Mouse (Mus musculus) hindbrain, embryonic 13.5 days (tissue): ENCODE data around the gene Phf3. TPM values are rescaled to one million over a fixed set of nuclear protein-coding genes. Genes with fewer than 3 reads are reported as not detected.
A peak's percentile ranks its signal among the peaks of the same experiment; 100 is the strongest.

Source experiments
- ATAC-seq: fragments of 200-750 bp; cut with Nextera tagmentation; 2 replicates; pipeline ENCODE4 v1.8.0; 2017; ENCODE audit warnings: moderate TSS enrichment; ENCODE audit not compliant: low FRiP score
- H3K27ac ChIP-seq: fragments of 300-500 bp; sonication (generic); 2 replicates; pipeline ENCODE4 v1.5.1; 2015; ENCODE audit warnings: inconsistent platforms, mild to moderate bottlenecking, moderate library complexity
- H3K27me3 ChIP-seq: fragments of 300-500 bp; sonication (generic); 2 replicates; pipeline ENCODE4 v1.6.1; 2015; ENCODE audit warnings: mild to moderate bottlenecking, inconsistent platforms
- H3K36me3 ChIP-seq: fragments of 300-500 bp; sonication (generic); 2 replicates; pipeline ENCODE4 v1.6.1; 2015; ENCODE audit warnings: mild to moderate bottlenecking, inconsistent platforms
- H3K4me1 ChIP-seq: fragments of 300-500 bp; sonication (generic); replicated peaks from 2 replicates; pipeline ENCODE4 v1.6.1; 2015; ENCODE audit warnings: inconsistent platforms
- H3K4me2 ChIP-seq: fragments of 300-500 bp; sonication (generic); 2 replicates; pipeline ENCODE4 v1.6.1; 2015; ENCODE audit warnings: inconsistent platforms, mild to moderate bottlenecking, moderate library complexity
- H3K4me3 ChIP-seq: fragments of 300-500 bp; sonication (generic); 2 replicates; pipeline ENCODE4 v1.5.1; 2015; ENCODE audit warnings: mild to moderate bottlenecking, inconsistent platforms
- H3K9ac ChIP-seq: fragments of 300-500 bp; sonication (generic); 2 replicates; pipeline ENCODE4 v1.6.1; 2015; ENCODE audit warnings: mild to moderate bottlenecking, inconsistent platforms
- H3K9me3 ChIP-seq: fragments of 300-500 bp; sonication (generic); 2 replicates; pipeline ENCODE4 v1.6.1; 2016; ENCODE audit warnings: inconsistent platforms
- WGBS: fragments of 180-500 bp; shearing (Covaris S2); methylation state at CpG from one replicate; pipeline ENCODE4 v1.1.7; 2015; 5-methylcytosine and 5-hydroxymethylcytosine counted together
- polyA plus RNA-seq: library from polyadenylated mRNA; unstranded; fragments of >200 nt; fragmentation: Nextera tagmentation; extraction: Ambion mirVana; gene quantifications from 2 replicates; pipeline ENCODE4 v1.2.1, GENCODE M21; 2015

Gene Phf3
- polyA plus RNA-seq, 1 experiment from 2014 or later, result 42.3 TPM

DNA sequence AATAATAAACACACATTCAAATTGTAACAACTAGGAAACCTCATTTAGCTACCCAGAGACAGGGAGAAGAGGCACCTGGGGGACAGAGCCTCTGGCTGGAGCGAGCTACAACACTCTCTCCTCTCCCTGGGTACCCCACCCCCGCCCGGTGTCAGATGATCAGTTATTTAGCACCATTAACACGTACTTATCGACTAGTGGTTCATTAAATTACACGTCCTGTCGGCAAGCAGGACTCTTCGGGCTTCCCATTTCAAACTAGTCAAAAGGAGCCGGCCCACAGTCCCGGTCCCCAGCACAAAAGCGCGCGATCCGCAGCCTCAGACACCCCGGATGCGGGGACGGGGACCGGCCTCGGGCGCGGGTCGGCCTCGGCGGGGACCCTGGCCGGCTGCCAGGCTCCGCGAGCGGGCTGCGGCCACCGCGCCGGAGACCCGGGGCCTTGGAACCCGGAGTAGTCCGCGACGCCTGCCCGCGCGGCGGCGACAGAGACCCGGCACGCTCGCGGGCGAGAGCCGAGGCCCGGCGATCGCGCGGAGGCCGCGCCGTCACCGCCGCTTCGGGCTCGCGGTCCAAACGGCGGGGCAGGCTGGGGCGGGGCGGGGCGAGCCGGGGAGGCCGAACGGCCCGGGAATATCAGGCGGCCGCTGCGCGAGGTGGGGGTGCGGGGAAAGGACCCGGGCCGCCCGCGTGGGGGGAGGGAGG, 733 bp downstream of the Phf3 start:
- peak overlapping the region; percentile 63 for H3K4me2 ChIP-seq
- peak overlapping the region; percentile 84 for H3K4me3 ChIP-seq
- H3K4me1 ChIP-seq, result peaks cover 22% of the 10 kb centered on the region
- no peaks in the 10 kb centered on the region for H3K36me3 ChIP-seq
- H3K27ac ChIP-seq, result peak overlapping the region; percentile 99
- no peaks in the 10 kb centered on the region for H3K9me3 ChIP-seq
- H3K27me3 ChIP-seq, result no peaks in the 10 kb centered on the region
- peak overlapping the region; percentile 96 for H3K9ac ChIP-seq
- ATAC-seq, result peak; percentile 82
- WGBS, result 1% methylated on average over 36 of the region's 79 CpGs

DNA sequence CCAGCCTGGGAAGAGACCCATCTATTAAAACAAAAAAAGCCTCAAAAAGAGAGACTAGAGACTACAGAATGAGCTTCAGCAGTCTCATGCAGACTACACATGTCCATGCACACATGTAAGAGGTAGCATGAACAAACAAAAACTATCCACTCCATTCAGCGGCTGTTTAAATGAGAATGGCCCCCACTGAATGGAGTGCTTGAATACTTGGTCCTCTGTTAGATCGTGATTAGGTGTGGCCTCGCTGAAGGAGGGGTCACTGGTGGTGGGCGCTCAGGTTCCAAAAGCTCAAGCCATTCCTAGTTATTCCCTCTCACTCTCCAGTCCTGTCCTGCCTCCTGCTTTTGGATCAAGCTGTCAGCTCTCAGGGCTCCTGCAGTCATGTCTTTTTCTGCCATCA, 5.9 kb downstream of the Phf3 start:
- 95% methylated on average over 4 of the region's 4 CpGs for WGBS
- H3K9me3 ChIP-seq, result no peaks in the 10 kb centered on the region
- H3K27ac ChIP-seq, result no peak overlapping the region
- H3K36me3 ChIP-seq, result no peaks in the 10 kb centered on the region
- no peak overlapping the region for H3K9ac ChIP-seq
- ATAC-seq, result no peak
- H3K4me3 ChIP-seq, result no peak overlapping the region
- H3K4me1 ChIP-seq, result peaks cover 22% of the 10 kb centered on the region
- no peak overlapping the region for H3K4me2 ChIP-seq
- H3K27me3 ChIP-seq, result no peaks in the 10 kb centered on the region

DNA sequence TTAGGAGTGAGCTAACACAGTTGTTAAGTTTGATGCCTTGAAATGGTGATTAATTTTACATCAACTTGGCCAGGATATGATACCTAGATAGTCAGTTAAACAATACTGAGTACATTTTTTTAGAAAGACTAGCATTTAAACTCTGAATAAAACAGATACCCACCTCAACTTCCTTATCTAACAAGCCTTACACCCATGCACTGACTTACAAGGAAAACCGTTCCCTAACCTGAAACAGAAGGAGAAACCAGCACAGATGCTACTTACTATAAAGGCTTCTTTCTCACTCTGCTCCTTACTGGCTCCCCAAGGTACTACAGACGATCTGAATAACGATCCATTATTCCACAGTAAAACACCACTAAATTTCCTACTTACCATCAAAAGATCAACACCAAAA, 21.2 kb downstream of the Phf3 start:
- Histone ChIP-seq H3K4me3 (no peak overlapping the region), H3K27me3 (no peaks in the 10 kb centered on the region), H3K36me3 (no peaks in the 10 kb centered on the region), H3K4me1 (no peaks in the 10 kb centered on the region), H3K9ac (no peak overlapping the region), H3K9me3 (no peaks in the 10 kb centered on the region), H3K27ac (no peak overlapping the region), H3K4me2 (no peak overlapping the region)
- WGBS, result 92% methylated on average over 3 of the region's 3 CpGs
- no peak for ATAC-seq

DNA sequence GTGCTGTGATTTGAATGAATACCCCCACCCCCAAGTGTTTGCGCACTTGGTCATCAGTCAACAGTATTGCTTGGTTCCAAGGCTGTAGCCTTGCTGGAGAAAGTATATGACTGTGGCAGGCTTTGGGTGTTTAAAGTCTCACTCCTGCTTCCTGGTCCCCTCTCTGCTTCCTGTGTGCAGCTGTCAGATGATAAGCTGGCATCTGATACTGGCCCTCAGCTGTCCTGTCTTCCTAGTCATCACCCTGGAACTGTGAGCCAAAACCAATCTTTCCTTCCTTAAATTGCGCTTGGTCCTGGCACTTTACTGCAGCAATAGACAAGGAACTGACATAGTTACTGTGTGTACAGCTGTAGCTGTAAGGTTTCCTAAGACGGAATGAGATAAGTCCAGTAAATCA, 21.8 kb downstream of the Phf3 start:
- H3K9me3 ChIP-seq, result no peaks in the 10 kb centered on the region
- H3K36me3 ChIP-seq, result no peaks in the 10 kb centered on the region
- no peak overlapping the region for H3K4me2 ChIP-seq
- 97% methylated on average over 3 of the region's 3 CpGs for WGBS
- no peaks in the 10 kb centered on the region for H3K4me1 ChIP-seq
- no peak overlapping the region for H3K4me3 ChIP-seq
- H3K9ac ChIP-seq, result no peak overlapping the region
- no peak for ATAC-seq
- H3K27ac ChIP-seq, result no peak overlapping the region
- H3K27me3 ChIP-seq, result no peaks in the 10 kb centered on the region

DNA sequence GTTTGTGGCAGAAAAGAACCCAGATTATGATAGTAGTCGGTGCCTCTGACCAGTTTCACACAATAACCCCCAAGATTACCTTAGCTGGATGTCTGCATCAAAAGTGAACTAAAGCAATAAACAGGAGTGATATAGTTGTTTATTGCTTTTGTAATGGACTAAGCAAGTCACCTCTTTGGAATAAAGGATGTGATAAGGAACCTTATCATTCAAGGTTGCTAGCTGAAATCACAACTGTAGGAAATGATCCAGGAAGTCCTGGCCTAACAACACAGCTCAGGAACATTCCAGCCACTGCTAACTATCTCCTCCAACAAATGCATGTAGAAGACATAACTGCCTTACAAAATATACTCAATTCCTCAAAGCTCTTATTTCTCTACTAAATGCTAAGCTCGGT, 22.8 kb downstream of the Phf3 start:
- ATAC-seq, result no peak
- no peaks in the 10 kb centered on the region for H3K27me3 ChIP-seq
- no peaks in the 10 kb centered on the region for H3K4me1 ChIP-seq
- no peaks in the 10 kb centered on the region for H3K9me3 ChIP-seq
- H3K4me3 ChIP-seq, result no peak overlapping the region
- no peaks in the 10 kb centered on the region for H3K36me3 ChIP-seq
- H3K4me2 ChIP-seq, result no peak overlapping the region
- whole genome bisulfite sequencing, result 95% methylated on average over 2 of the region's 2 CpGs
- no peak overlapping the region for H3K9ac ChIP-seq
- H3K27ac ChIP-seq, result no peak overlapping the region

DNA sequence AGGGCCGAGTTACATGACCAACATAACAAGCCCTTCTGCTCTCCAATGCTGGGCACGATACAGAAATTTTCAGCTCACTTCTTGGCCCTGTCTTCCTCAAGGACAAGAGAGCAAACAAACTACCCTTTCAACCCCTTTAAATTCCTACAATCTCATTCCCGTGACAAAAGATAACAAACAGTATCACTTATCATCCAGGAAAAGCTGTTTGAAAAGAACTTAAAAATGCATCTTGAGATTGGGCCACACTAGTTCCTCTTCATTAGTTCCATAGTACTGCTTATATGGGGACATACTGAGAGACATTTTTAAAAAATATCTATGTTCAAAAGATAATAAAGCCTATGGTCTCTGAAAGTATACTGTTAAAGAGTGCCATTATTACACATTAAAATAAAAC, 23.8 kb downstream of the Phf3 start:
- Histone ChIP-seq H3K36me3 (no peaks in the 10 kb centered on the region), H3K9ac (no peak overlapping the region), H3K9me3 (no peaks in the 10 kb centered on the region), H3K4me1 (no peaks in the 10 kb centered on the region), H3K4me2 (no peak overlapping the region), H3K27me3 (no peaks in the 10 kb centered on the region), H3K4me3 (no peak overlapping the region), H3K27ac (no peak overlapping the region)
- no peak for ATAC-seq
- WGBS, result 90% methylated on average over 3 of the region's 3 CpGs

DNA sequence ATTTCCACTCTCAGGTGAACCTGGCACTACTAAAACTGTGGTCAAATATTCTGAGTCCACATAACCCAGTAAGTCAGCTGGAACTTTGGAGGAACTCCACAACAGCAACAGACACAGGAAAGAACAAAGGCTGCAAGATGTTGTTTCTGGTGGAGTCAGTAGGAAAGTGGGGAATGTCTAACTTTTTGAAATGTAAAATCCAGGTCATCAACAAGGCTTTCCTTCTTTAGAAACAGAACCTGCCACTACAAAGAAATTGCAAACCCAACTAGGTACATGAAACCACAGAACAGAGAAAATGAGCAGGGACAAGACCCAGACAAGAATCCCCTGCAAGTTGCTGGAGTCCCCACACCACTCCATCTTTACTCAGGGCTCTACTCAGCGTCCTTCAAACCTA, 26.0 kb downstream of the Phf3 start:
- no peak for ATAC-seq
- Histone ChIP-seq H3K4me2 (no peak overlapping the region), H3K27me3 (no peaks in the 10 kb centered on the region), H3K4me1 (no peaks in the 10 kb centered on the region), H3K36me3 (no peaks in the 10 kb centered on the region), H3K9ac (no peak overlapping the region), H3K27ac (no peak overlapping the region), H3K4me3 (no peak overlapping the region), H3K9me3 (no peaks in the 10 kb centered on the region)
- WGBS, result 66% methylated on average over 1 of the region's 1 CpGs

DNA sequence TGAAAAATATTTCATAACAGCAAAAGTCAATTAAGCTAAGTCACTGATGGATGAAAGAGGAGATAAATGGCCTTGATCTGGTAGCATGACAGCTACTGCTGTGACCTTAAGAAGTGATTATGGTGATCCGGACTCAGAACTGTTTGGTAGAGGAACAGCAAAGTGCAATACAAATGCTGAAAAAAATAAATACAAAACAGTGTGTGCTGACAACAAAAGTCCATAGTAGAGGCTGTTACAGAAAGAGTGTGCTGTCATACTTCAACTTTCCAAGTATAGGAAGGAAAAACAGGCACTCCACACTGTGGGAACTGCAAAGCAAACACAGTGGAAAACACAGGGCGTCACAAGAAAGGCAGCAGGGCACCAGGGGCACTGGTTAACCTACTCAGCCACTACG, 34.1 kb downstream of the Phf3 start:
- Histone ChIP-seq H3K4me1 (0 out of 2 replicates have a peak, but pooled peaks cover 5% of the 10 kb centered on the region), H3K27ac (no peak overlapping the region), H3K9ac (no peak overlapping the region), H3K9me3 (no peaks in the 10 kb centered on the region), H3K4me3 (no peak overlapping the region), H3K36me3 (peaks cover 11% of the 10 kb centered on the region), H3K4me2 (no peak overlapping the region), H3K27me3 (no peaks in the 10 kb centered on the region)
- ATAC-seq, result no peak
- WGBS, result 71% methylated on average over 3 of the region's 3 CpGs

DNA sequence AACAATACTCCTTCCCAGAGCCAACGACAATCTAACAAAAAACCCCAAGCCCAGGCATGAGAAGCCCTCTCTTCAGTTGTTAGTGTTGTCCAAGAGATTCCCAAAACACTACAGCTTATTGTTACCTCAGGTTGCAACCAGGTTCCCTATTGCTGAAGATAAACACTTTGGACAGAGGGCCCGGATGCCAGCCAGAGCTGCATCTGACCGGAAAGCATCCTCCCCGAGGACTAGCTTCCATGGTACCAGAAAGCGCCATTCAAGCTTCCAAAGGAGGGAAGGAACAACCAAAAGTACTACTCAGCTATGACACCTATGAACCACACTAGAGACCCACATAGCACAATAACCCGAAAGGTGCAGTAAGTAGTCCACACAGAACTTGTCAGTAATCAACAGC, 38.2 kb downstream of the Phf3 start:
- H3K4me2 ChIP-seq, result no peak overlapping the region
- WGBS, result 95% methylated on average over 6 of the region's 6 CpGs
- H3K4me1 ChIP-seq, result 0 out of 2 replicates have a peak, but pooled peaks cover 5% of the 10 kb centered on the region
- no peak for ATAC-seq
- no peaks in the 10 kb centered on the region for H3K27me3 ChIP-seq
- H3K36me3 ChIP-seq, result peaks cover 20% of the 10 kb centered on the region
- no peak overlapping the region for H3K27ac ChIP-seq
- H3K9me3 ChIP-seq, result no peaks in the 10 kb centered on the region
- no peak overlapping the region for H3K9ac ChIP-seq
- H3K4me3 ChIP-seq, result no peak overlapping the region

DNA sequence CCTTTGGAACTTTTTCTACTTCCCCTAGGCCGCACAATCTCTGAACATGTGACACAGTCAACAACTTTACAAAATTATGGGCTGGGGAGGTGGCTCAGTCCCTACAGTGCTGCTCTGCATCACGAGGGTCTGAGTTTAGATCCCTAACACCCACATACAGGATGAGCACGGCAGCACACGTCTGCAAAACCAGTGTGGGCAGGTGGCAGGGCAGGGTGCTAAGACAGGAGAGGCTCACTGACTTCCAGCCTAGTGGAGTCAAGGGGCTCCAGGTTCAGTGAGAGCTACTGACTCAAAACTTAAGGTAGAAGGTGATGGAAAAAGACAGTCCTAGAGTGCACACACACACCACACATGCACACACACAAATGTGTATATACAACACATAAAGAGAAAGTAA, 40.9 kb downstream of the Phf3 start:
- Histone ChIP-seq H3K4me1 (no peaks in the 10 kb centered on the region), H3K27ac (no peak overlapping the region), H3K4me3 (no peak overlapping the region), H3K27me3 (no peaks in the 10 kb centered on the region), H3K4me2 (no peak overlapping the region), H3K36me3 (peaks cover 29% of the 10 kb centered on the region), H3K9me3 (no peaks in the 10 kb centered on the region), H3K9ac (no peak overlapping the region)
- ATAC-seq, result no peak
- 83% methylated on average over 4 of the region's 4 CpGs for WGBS

DNA sequence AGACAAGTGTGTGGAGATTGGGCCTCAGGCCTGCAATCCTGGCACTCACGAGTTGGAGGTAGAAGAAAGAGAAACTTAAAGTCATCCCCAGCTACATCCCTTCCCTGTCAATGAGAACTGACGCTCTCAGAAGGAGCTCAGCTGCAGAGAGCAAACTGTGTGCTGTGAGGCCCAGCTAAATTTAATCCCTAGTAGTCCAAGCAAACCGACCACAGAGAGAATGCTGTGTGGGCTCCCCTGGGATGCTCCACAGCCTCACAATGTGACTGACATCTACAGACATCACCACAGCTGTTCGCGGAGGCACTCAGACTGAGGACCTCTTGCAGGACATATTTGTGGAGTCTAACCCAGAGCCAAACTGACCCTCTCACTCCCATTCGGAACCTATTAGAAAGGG, 54.3 kb downstream of the Phf3 start:
- Histone ChIP-seq H3K4me2 (no peak overlapping the region), H3K9me3 (no peaks in the 10 kb centered on the region), H3K9ac (no peak overlapping the region), H3K4me1 (no peaks in the 10 kb centered on the region), H3K27me3 (no peaks in the 10 kb centered on the region), H3K4me3 (no peak overlapping the region), H3K36me3 (peaks cover 44% of the 10 kb centered on the region), H3K27ac (no peak overlapping the region)
- no peak for ATAC-seq
- WGBS, result 89% methylated on average over 6 of the region's 6 CpGs

DNA sequence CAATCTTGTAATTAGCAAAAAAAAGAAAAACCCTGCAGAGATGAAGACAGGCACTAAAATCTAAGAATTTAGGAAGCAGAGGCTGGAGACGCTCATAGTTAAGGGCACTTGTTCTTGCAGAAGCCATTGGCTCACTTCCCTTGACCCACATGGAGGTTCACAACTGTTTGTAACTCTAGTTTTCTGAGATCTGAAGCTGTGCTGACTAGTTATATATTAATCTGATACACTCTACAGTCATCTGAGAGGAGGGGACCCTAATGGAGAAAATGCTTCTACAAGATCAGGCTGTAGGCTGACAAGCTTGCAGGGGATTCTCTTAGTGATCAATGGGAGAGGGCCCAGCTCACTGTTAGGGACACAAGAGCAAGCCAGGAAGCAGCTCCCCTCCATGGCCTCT, 58.1 kb downstream of the Phf3 start:
- 98% methylated on average over 1 of the region's 1 CpGs for WGBS
- peaks cover 68% of the 10 kb centered on the region for H3K36me3 ChIP-seq

DNA sequence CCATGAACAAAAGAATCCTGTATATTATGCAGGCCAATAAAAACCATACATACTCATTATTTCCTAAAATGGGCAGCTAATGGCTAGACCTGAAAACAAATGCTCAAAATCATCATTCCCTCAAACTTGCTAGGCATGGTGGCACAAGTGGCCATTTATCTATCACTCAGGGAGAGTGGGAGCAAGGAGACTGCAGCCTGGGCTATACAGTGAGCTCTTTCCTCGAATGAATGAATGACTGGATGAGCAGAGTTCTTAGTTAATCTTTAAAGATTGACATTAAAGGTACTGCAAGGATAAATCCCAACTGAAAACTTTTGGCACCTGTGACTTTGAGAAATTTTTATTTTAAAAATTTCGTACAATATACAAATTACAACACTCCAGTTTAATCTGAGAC, 58.7 kb downstream of the Phf3 start:
- ATAC-seq, result no peak
- no peak overlapping the region for H3K27ac ChIP-seq
- H3K4me3 ChIP-seq, result no peak overlapping the region
- H3K27me3 ChIP-seq, result no peaks in the 10 kb centered on the region
- no peak overlapping the region for H3K9ac ChIP-seq
- no peaks in the 10 kb centered on the region for H3K4me1 ChIP-seq
- H3K36me3 ChIP-seq, result peaks cover 68% of the 10 kb centered on the region
- WGBS, result 93% methylated on average over 2 of the region's 2 CpGs
- H3K9me3 ChIP-seq, result no peaks in the 10 kb centered on the region
- H3K4me2 ChIP-seq, result no peak overlapping the region

More for the DNA sequence above, 58.1 kb downstream of the Phf3 start:
- no peak overlapping the region for H3K4me2 ChIP-seq
- no peak overlapping the region for H3K27ac ChIP-seq
- H3K9me3 ChIP-seq, result no peaks in the 10 kb centered on the region
- H3K4me3 ChIP-seq, result no peak overlapping the region
- H3K9ac ChIP-seq, result no peak overlapping the region
- no peaks in the 10 kb centered on the region for H3K27me3 ChIP-seq
- H3K4me1 ChIP-seq, result no peaks in the 10 kb centered on the region
- ATAC-seq, result no peak
